Mouse (Mus musculus) hindbrain, postnatal 0 days (tissue): Measurements from ENCODE around the gene Gm6020. TPM values are rescaled to one million over a fixed set of nuclear protein-coding genes. Genes with fewer than 3 reads are reported as not detected.
"Not testable (repeated sequence)": the region's sequence is repeated elsewhere in the genome, so short reads cannot be mapped to it uniquely, and the experiment has no call there.

ENCODE experiments used
- ATAC-seq: fragments of 200-750 bp; cut with Nextera tagmentation; 2 replicates; pipeline ENCODE4 v1.8.0; 2017; ENCODE audit warnings: mild to moderate bottlenecking, moderate TSS enrichment, moderate library complexity
- DNase-seq: peaks from one replicate; pipeline ENCODE4 v3.0.0-alpha.2; 2015; ENCODE audit warnings: low spot score
- H3K27ac ChIP-seq: fragments of 300-500 bp; sonication (generic); 2 replicates; pipeline ENCODE4 v1.5.1; 2014; ENCODE audit warnings: mild to moderate bottlenecking
- H3K27me3 ChIP-seq: fragments of 300-500 bp; sonication (generic); 2 replicates; pipeline ENCODE4 v1.6.1; 2014; ENCODE audit warnings: low read length, mixed read lengths; ENCODE audit not compliant: insufficient read depth
- H3K36me3 ChIP-seq: fragments of 300-500 bp; sonication (generic); 2 replicates; pipeline ENCODE4 v1.6.1; 2014; ENCODE audit warnings: low read length, mixed read lengths; ENCODE audit not compliant: insufficient read depth
- H3K4me1 ChIP-seq: fragments of 300-500 bp; sonication (generic); 2 replicates; pipeline ENCODE4 v1.6.1; 2014; ENCODE audit warnings: antibody characterized with exemption, low read length, mixed read lengths; ENCODE audit not compliant: insufficient read depth
- H3K4me2 ChIP-seq: fragments of 300-500 bp; sonication (generic); 2 replicates; pipeline ENCODE4 v1.6.1; 2014; ENCODE audit warnings: low read depth, mild to moderate bottlenecking, low read length, moderate library complexity, mixed read lengths
- H3K4me3 ChIP-seq: fragments of 300-500 bp; sonication (generic); 2 replicates; pipeline ENCODE4 v1.5.1; 2014; ENCODE audit warnings: low read length
- H3K9ac ChIP-seq: fragments of 300-500 bp; sonication (generic); replicated peaks from 2 replicates; pipeline ENCODE4 v1.6.1; 2014; ENCODE audit warnings: mild to moderate bottlenecking, low read length, moderate library complexity, mixed read lengths
- H3K9me3 ChIP-seq: fragments of 300-500 bp; sonication (generic); 2 replicates; pipeline ENCODE4 v1.6.1; 2016; ENCODE audit warnings: low read length, mixed read lengths
- CTCF ChIP-seq: IDR thresholded peaks from 2 replicates; pipeline ENCODE4 v1.5.1; 2016; ENCODE audit warnings: antibody characterized with exemption, control low read depth, low read depth
- WGBS: fragments of 180-500 bp; shearing (Covaris S2); extraction: QIAGEN DNeasy Blood & Tissue Kit; methylation state at CpG from one replicate; pipeline ENCODE4 v1.1.7; 2014; 5-methylcytosine and 5-hydroxymethylcytosine counted together
- polyA plus RNA-seq: library from polyadenylated mRNA; unstranded; fragments of >200 nt; fragmentation: Nextera tagmentation; extraction: Ambion mirVana; gene quantifications from 2 replicates; pipeline ENCODE4 v1.2.1, GENCODE M21; 2015
- total RNA-seq: library from RNA; depleted of rRNA; stranded (reverse); fragments of >200 nt; gene quantifications from 2 replicates; pipeline ENCODE4 v1.2.3, GENCODE M21; 2014

Gene Gm6020
- total and polyA plus RNA-seq, 2 experiments from 2014 or later: not detected

DNA sequence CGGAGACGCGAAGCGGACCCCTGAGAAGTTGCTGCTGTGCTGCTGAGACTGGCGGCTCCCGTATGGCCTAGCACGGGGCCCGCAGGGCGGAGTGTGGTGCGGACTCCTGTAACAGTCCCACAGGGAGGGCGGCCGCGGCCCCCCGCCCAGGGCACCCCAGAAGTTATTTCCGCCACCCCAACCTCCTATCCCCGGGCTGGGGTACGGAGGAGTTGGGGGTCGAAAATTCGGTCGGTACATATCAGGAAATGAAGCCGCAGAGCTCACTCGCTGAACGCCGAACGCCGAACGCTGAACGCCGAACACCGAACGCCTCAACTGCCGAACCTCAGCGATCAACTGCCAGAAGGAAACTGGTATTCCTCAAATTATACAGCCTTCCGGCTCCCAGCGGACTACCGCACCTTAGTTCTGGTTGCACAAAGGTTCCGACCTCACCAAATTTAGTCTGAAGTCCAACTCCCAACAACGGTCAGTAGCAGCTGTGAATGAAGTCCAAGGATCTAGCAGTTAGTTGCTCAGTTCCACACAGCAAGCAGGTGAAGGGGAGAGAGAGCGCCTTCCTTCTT, 7.8 kb upstream of the Gm6020 start, which contains the start of gene Gm7102:
Gene Gm7102, minus strand, starts transcription at position 554 of the 569 bp plus-strand sequence.
- H3K9ac ChIP-seq: no peak within 1 kb of the TSS
- ATAC-seq (no peak), DNase-seq (no peak)
- peak within 1 kb of the TSS; percentile 46 for H3K4me2 ChIP-seq
- H3K4me1 ChIP-seq: no peaks in the 10 kb centered on the region
- H3K27ac ChIP-seq: no peak within 1 kb of the TSS
- H3K27me3 ChIP-seq: no peaks in the 10 kb centered on the region
- H3K36me3 ChIP-seq: no peaks in the 10 kb centered on the region
- H3K9me3 ChIP-seq: no peaks in the 10 kb centered on the region
- TF ChIP-seq CTCF: no peak
- peak within 1 kb of the TSS; percentile 24 for H3K4me3 ChIP-seq
- 33% methylated on average over 39 of the region's 39 CpGs for WGBS

DNA sequence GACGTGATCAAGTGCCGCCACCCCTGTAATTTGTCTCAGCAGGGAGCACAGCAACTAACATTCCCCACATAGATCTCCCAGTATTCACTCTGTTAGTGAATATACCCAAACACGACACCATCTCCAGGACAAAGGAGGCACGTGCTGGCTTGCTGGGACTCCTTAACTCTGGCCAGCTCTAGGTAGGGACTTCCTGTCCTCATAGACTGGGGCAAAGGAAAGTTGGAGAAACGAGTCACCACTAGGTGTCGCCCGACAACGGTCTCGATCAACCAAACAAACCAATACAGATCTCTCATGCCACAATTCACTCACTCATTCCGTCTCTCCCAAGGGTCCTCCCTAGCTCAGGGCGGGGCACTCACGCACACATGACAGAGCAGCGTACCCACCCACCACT, 15.6 kb downstream of the Gm6020 start:
- Histone ChIP-seq H3K9ac (no peak overlapping the region), H3K9me3 (no peaks in the 10 kb centered on the region), H3K4me2 (no peak overlapping the region), H3K36me3 (no peaks in the 10 kb centered on the region), H3K27ac (no peak overlapping the region), H3K27me3 (no peaks in the 10 kb centered on the region), H3K4me1 (no peaks in the 10 kb centered on the region), H3K4me3 (no peak overlapping the region)
- WGBS: 11% methylated on average over 13 of the region's 13 CpGs
- ATAC-seq (no peak), DNase-seq (peak; percentile 92)
- no peak for TF ChIP-seq CTCF

DNA sequence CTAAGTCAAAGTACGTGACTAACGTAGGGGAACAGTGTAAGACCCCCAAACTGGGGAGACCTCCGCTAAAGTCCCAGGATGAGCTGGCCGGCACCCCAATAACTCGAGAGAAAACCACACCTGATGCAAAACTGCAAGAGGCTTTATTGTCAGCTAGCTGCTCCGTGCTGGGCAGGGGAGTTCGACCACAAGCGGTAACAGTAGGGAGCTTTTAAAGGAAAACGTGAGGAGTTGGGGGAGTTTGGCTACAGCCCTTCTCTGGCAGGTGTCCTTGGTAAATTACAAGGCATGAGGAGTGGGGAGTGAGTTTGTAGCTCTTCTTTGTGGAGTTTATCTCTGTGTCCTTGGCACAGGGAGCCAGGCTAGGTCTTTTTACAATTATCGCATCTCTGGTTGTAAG, 16.1 kb downstream of the Gm6020 start:
- ATAC-seq (no peak), DNase-seq (no peak)
- Histone ChIP-seq H3K9ac (no peak overlapping the region), H3K27me3 (no peaks in the 10 kb centered on the region), H3K4me2 (no peak overlapping the region), H3K27ac (no peak overlapping the region), H3K36me3 (no peaks in the 10 kb centered on the region), H3K4me1 (no peaks in the 10 kb centered on the region), H3K9me3 (no peaks in the 10 kb centered on the region), H3K4me3 (no peak overlapping the region)
- no peak for TF ChIP-seq CTCF
- WGBS: 17% methylated on average over 10 of the region's 10 CpGs

DNA sequence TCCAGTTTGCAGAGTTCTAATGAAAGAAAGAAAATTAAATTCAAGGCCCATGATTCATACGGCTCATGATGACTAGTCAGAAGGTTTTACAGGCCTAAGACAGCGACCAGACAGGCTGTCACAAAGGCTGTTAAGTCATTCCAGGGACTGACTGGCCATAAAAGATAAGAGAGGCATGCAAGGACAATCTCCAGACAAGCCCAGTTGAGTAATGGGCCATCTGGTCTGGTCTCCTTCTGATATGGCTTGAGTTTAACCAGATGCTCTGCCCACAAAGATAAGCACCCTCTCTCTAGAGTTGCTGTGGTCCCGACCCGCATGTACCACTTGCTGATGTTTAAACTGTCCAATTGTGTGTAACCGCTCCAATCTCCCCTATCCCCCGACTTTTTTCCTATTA, 23.8 kb downstream of the Gm6020 start:
- 81% methylated on average over 6 of the region's 6 CpGs for WGBS
- H3K4me1 ChIP-seq, H3K9ac ChIP-seq, H3K27ac ChIP-seq, H3K27me3 ChIP-seq, H3K4me2 ChIP-seq, DNase-seq, H3K9me3 ChIP-seq, ATAC-seq, H3K4me3 ChIP-seq, H3K36me3 ChIP-seq: not testable (repeated sequence)

DNA sequence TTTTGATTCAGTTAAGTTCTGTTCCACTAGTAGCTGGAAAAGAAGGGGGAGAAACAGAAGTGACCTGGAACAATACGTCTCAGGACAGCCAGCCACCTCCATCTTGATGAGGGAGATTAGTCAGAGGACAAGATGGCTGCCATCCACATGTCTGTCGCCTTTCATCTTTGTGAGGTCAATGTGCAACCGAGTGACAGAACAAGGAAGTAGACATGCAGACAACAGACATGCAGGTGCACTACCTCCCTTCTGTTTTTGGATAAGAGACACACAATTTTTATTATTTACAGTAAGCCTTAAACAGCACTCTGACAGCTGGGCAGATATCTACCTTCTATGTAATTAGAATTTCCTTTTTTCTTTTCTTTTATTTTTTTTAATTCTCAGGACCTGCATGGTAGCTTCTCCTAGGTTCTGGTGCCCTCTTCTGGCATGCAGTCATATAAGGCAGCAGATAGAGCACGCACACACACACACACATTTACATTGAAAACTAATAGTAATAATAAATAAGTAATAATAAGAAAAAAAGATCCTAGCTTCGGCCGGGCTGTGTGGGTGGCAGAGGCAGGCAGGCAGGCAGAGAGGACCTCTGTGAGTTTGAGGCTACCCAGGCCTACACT, 40.1 kb downstream of the Gm6020 start:
- Histone ChIP-seq H3K4me1 (0 out of 2 replicates have a peak, but pooled peaks cover 6% of the 10 kb centered on the region), H3K27me3 (no peaks in the 10 kb centered on the region), H3K9me3 (no peaks in the 10 kb centered on the region), H3K9ac (no peak overlapping the region), H3K36me3 (no peaks in the 10 kb centered on the region), H3K4me2 (no peak overlapping the region), H3K4me3 (no peak overlapping the region), H3K27ac (no peak overlapping the region)
- 92% methylated on average over 6 of the region's 6 CpGs for WGBS
- peak; percentile 27 for DNase-seq
- ATAC-seq: no peak
- TF ChIP-seq CTCF: peak; percentile 45

DNA sequence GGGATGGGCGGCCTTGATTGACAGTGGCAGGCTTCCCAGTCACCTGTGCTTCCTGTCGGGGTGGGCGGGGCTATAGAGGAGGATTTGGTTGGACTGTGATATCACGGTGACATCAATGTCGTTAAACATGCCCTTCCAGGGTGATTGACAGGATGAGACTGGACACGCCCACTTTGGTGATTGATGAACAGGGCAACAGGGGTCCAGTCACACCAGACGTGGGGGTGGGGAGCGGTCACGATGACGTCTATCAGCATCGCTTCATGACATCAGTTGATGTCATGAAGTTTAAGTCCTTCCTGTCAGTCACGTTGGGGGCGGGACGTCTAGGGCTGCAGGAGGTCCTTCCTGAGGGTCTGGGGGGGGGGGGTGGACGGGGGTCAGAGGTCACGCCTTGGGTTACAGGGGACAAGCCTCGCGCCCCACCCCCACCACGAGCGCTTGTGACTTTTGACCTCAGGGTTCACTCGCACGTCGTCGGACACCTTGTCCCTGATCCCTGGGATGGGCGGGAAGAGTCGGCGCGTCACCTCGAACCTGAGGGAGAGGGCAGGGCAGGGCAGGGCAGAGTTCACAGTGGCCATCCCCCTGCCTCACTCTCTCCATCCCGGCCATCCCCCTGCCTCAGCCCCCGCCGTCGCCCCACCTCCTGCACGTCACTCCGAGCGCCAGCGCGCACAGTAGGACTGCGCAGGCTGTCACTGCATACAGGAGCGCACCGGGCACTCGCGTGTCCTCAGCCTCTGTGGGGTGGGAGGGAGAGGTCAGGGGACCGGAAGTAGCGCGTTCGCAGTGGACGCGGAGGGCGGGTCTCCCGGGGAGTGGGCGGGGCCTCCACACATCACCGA, 41.2 kb downstream of the Gm6020 start:
- Histone ChIP-seq H3K4me2 (peak overlapping the region; percentile 56), H3K36me3 (no peaks in the 10 kb centered on the region), H3K4me3 (peak overlapping the region; percentile 43), H3K9ac (peak overlapping the region; percentile 47), H3K27ac (peak overlapping the region; percentile 88), H3K4me1 (0 out of 2 replicates have a peak, but pooled peaks cover 6% of the 10 kb centered on the region), H3K27me3 (no peaks in the 10 kb centered on the region), H3K9me3 (no peaks in the 10 kb centered on the region)
- WGBS: 34% methylated on average over 51 of the region's 53 CpGs
- ATAC-seq: peak; percentile 14; the same call in 1 of the 2 replicates
- TF ChIP-seq CTCF: no peak
- DNase-seq: peak; percentile 16
